Mouse (Mus musculus): ENCODE data around the gene Cyp4f39. TPM values are rescaled to one million over a fixed set of nuclear protein-coding genes. Genes with fewer than 3 reads are reported as not detected.
"Not testable (repeated sequence)": the region's sequence is repeated elsewhere in the genome, so short reads cannot be mapped to it uniquely, and the experiment has no call there.

Gene Cyp4f39
- polyA plus RNA-seq, 1 experiment from 2014 or later, result not detected

- no peaks in the 10 kb centered on the region for H3K9me3 ChIP-seq (ENCODE audit: control insufficient read depth, low read length)
- 19% methylated on average over 8 of the region's 8 CpGs for WGBS
- no peak overlapping the region for H3K4me2 ChIP-seq (replicated peaks; ENCODE audit: low read depth, low read length)
- 0 out of 2 replicates have a peak, but pooled peaks cover 2% of the 10 kb centered on the region for H3K27me3 ChIP-seq (ENCODE audit: control insufficient read depth, insufficient read depth, low read length)
- no peak overlapping the region for H3K4me3 ChIP-seq (ENCODE audit: low read depth, low read length)
- no peak overlapping the region for H3K9ac ChIP-seq (ENCODE audit: low read depth, low read length)
- H3K4me1 ChIP-seq (replicated peaks; ENCODE audit: control insufficient read depth, insufficient read depth, low read length), result no peaks in the 10 kb centered on the region
- ATAC-seq (ENCODE audit: low FRiP score) (no peak), DNase-seq (ENCODE audit: low spot score) (peak; percentile 37)
- no peak overlapping the region for H3K27ac ChIP-seq (ENCODE audit: low read depth, low read length)
- H3K36me3 ChIP-seq (ENCODE audit: control insufficient read depth, insufficient read depth, low read length), result no peaks in the 10 kb centered on the region
Measured at GRCm38 (mm10) chr17:32479554-32480506, 27.3 kb downstream of the Cyp4f39 start.

GRCm38 (mm10) chr17:32481766-32482165 lies 29.2 kb downstream of the Cyp4f39 start:
- H3K36me3 ChIP-seq (ENCODE audit: control insufficient read depth, insufficient read depth, low read length), result no peaks in the 10 kb centered on the region
- 83% methylated on average over 14 of the region's 14 CpGs for WGBS
- H3K27ac ChIP-seq (ENCODE audit: low read depth, low read length), result no peak overlapping the region
- ATAC-seq (ENCODE audit: low FRiP score) (no peak), DNase-seq (ENCODE audit: low spot score) (no peak)
- H3K4me1 ChIP-seq (replicated peaks; ENCODE audit: control insufficient read depth, insufficient read depth, low read length), result no peaks in the 10 kb centered on the region
- no peak overlapping the region for H3K9ac ChIP-seq (ENCODE audit: low read depth, low read length)
- H3K4me2 ChIP-seq (replicated peaks; ENCODE audit: low read depth, low read length), result no peak overlapping the region
- H3K4me3 ChIP-seq (ENCODE audit: low read depth, low read length), result no peak overlapping the region
- H3K27me3 ChIP-seq (ENCODE audit: control insufficient read depth, insufficient read depth, low read length), result 0 out of 2 replicates have a peak, but pooled peaks cover 2% of the 10 kb centered on the region
- no peaks in the 10 kb centered on the region for H3K9me3 ChIP-seq (ENCODE audit: control insufficient read depth, low read length)

GRCm38 (mm10) chr17:32483200-32483599 lies 30.7 kb downstream of the Cyp4f39 start:
- H3K9me3 ChIP-seq (ENCODE audit: control insufficient read depth, low read length), result no peaks in the 10 kb centered on the region
- no peaks in the 10 kb centered on the region for H3K4me1 ChIP-seq (replicated peaks; ENCODE audit: control insufficient read depth, insufficient read depth, low read length)
- WGBS, result 25% methylated on average over 18 of the region's 18 CpGs
- DNase-seq (ENCODE audit: low spot score) (peak; percentile 66), ATAC-seq (ENCODE audit: low FRiP score) (no peak)
- H3K4me3 ChIP-seq (ENCODE audit: low read depth, low read length), result no peak overlapping the region
- H3K9ac ChIP-seq (ENCODE audit: low read depth, low read length), result no peak overlapping the region
- H3K4me2 ChIP-seq (replicated peaks; ENCODE audit: low read depth, low read length), result 0 out of 2 replicates have a peak overlapping the region, but pooled peaks have one; percentile 6
- 0 out of 2 replicates have a peak, but pooled peaks cover 2% of the 10 kb centered on the region for H3K27me3 ChIP-seq (ENCODE audit: control insufficient read depth, insufficient read depth, low read length)
- H3K36me3 ChIP-seq (ENCODE audit: control insufficient read depth, insufficient read depth, low read length), result no peaks in the 10 kb centered on the region
- no peak overlapping the region for H3K27ac ChIP-seq (ENCODE audit: low read depth, low read length)

- WGBS, result 6% methylated on average over 30 of the region's 30 CpGs
- ATAC-seq (ENCODE audit: low FRiP score), result peak; percentile 60; the same call in 1 of the 2 replicates
- Histone ChIP-seq H3K9me3 (ENCODE audit: control insufficient read depth, low read length) (no peaks in the 10 kb centered on the region), H3K9ac (ENCODE audit: low read depth, low read length) (peak overlapping the region; percentile 15; the same call in 1 of the 2 replicates), H3K4me2 (replicated peaks; ENCODE audit: low read depth, low read length) (peak overlapping the region; percentile 39), H3K36me3 (ENCODE audit: control insufficient read depth, insufficient read depth, low read length) (no peaks in the 10 kb centered on the region), H3K27me3 (ENCODE audit: control insufficient read depth, insufficient read depth, low read length) (peaks cover 7% of the 10 kb centered on the region), H3K27ac (ENCODE audit: low read depth, low read length) (no peak overlapping the region), H3K4me1 (replicated peaks; ENCODE audit: control insufficient read depth, insufficient read depth, low read length) (no peaks in the 10 kb centered on the region), H3K4me3 (ENCODE audit: low read depth, low read length) (peak overlapping the region; percentile 24)
- DNase-seq (ENCODE audit: low spot score), result peak; percentile 70
Measured at GRCm38 (mm10) chr17:32492349-32492980, 39.9 kb downstream of the Cyp4f39 start.

GRCm38 (mm10) chr17:32494601-32495000 lies 42.1 kb downstream of the Cyp4f39 start:
- ATAC-seq (ENCODE audit: low FRiP score), result peak; percentile 56; the same call in 1 of the 2 replicates
- peaks cover 7% of the 10 kb centered on the region for H3K27me3 ChIP-seq (ENCODE audit: control insufficient read depth, insufficient read depth, low read length)
- WGBS, result 88% methylated on average over 1 of the region's 1 CpGs

GRCm38 (mm10) chr17:32500511-32500910 lies 48.0 kb downstream of the Cyp4f39 start:
- not testable (repeated sequence) for H3K9me3 ChIP-seq (ENCODE audit: control insufficient read depth, low read length); H3K27me3 ChIP-seq (ENCODE audit: control insufficient read depth, insufficient read depth, low read length); H3K9ac ChIP-seq (ENCODE audit: low read depth, low read length); H3K4me2 ChIP-seq (replicated peaks; ENCODE audit: low read depth, low read length); H3K27ac ChIP-seq (ENCODE audit: low read depth, low read length); ATAC-seq (ENCODE audit: low FRiP score); H3K36me3 ChIP-seq (ENCODE audit: control insufficient read depth, insufficient read depth, low read length); DNase-seq (ENCODE audit: low spot score); H3K4me1 ChIP-seq (replicated peaks; ENCODE audit: control insufficient read depth, insufficient read depth, low read length); H3K4me3 ChIP-seq (ENCODE audit: low read depth, low read length)
- WGBS, result 86% methylated on average over 4 of the region's 4 CpGs

More at GRCm38 (mm10) chr17:32494601-32495000, 42.1 kb downstream of the Cyp4f39 start:
- Histone ChIP-seq H3K9me3 (ENCODE audit: control insufficient read depth, low read length) (no peaks in the 10 kb centered on the region), H3K4me1 (replicated peaks; ENCODE audit: control insufficient read depth, insufficient read depth, low read length) (no peaks in the 10 kb centered on the region), H3K36me3 (ENCODE audit: control insufficient read depth, insufficient read depth, low read length) (no peaks in the 10 kb centered on the region), H3K4me3 (ENCODE audit: low read depth, low read length) (no peak overlapping the region), H3K9ac (ENCODE audit: low read depth, low read length) (no peak overlapping the region), H3K4me2 (replicated peaks; ENCODE audit: low read depth, low read length) (no peak overlapping the region), H3K27ac (ENCODE audit: low read depth, low read length) (no peak overlapping the region)
- DNase-seq (ENCODE audit: low spot score), result peak; percentile 76

- no peak overlapping the region for H3K9ac ChIP-seq (ENCODE audit: low read depth, low read length)
- no peak overlapping the region for H3K4me2 ChIP-seq (replicated peaks; ENCODE audit: low read depth, low read length)
- H3K4me1 ChIP-seq (replicated peaks; ENCODE audit: control insufficient read depth, insufficient read depth, low read length), result no peaks in the 10 kb centered on the region; the same call in 1 of the 2 replicates
- H3K36me3 ChIP-seq (ENCODE audit: control insufficient read depth, insufficient read depth, low read length), result no peaks in the 10 kb centered on the region
- ATAC-seq (ENCODE audit: low FRiP score) (no peak), DNase-seq (ENCODE audit: low spot score) (no peak)
- WGBS, result 77% methylated on average over 3 of the region's 3 CpGs
- H3K27me3 ChIP-seq (ENCODE audit: control insufficient read depth, insufficient read depth, low read length), result no peaks in the 10 kb centered on the region
- H3K27ac ChIP-seq (ENCODE audit: low read depth, low read length), result no peak overlapping the region
- no peak overlapping the region for H3K4me3 ChIP-seq (ENCODE audit: low read depth, low read length)
- no peaks in the 10 kb centered on the region for H3K9me3 ChIP-seq (ENCODE audit: control insufficient read depth, low read length)
Measured at GRCm38 (mm10) chr17:32501051-32501450, 48.5 kb downstream of the Cyp4f39 start.

GRCm38 (mm10) chr17:32503111-32503510 lies 50.6 kb downstream of the Cyp4f39 start:
- ATAC-seq (ENCODE audit: low FRiP score), result no peak
- no peaks in the 10 kb centered on the region for H3K27me3 ChIP-seq (ENCODE audit: control insufficient read depth, insufficient read depth, low read length)
- DNase-seq (ENCODE audit: low spot score), result no peak
- no peak overlapping the region for H3K4me3 ChIP-seq (ENCODE audit: low read depth, low read length)
- 80% methylated on average over 2 of the region's 2 CpGs for WGBS
- no peaks in the 10 kb centered on the region for H3K9me3 ChIP-seq (ENCODE audit: control insufficient read depth, low read length)
- H3K9ac ChIP-seq (ENCODE audit: low read depth, low read length), result no peak overlapping the region
- H3K4me1 ChIP-seq (replicated peaks; ENCODE audit: control insufficient read depth, insufficient read depth, low read length), result no peaks in the 10 kb centered on the region; the same call in 1 of the 2 replicates
- H3K4me2 ChIP-seq (replicated peaks; ENCODE audit: low read depth, low read length), result no peak overlapping the region
- H3K27ac ChIP-seq (ENCODE audit: low read depth, low read length), result no peak overlapping the region
- no peaks in the 10 kb centered on the region for H3K36me3 ChIP-seq (ENCODE audit: control insufficient read depth, insufficient read depth, low read length)

Measured in hindbrain, embryonic 11.5 days (tissue).